Mouse (Mus musculus) small intestine, adult 2 months (tissue): Measurements from ENCODE around the gene Capzb. TPM values are rescaled to one million over a fixed set of nuclear protein-coding genes. Genes with fewer than 3 reads are reported as not detected.

ENCODE experiments used
- H3K27ac ChIP-seq: fragments of 200-500 bp; 2 replicates; pipeline ENCODE4 v1.5.1; 2012; ENCODE audit warnings: low read depth, low read length, control low read depth, inconsistent platforms; ENCODE audit not compliant: insufficient read depth
- H3K27me3 ChIP-seq: fragments of 200-500 bp; 2 replicates; pipeline ENCODE4 v1.6.1; 2012; ENCODE audit warnings: mild to moderate bottlenecking, moderate library complexity, low read length, inconsistent platforms; ENCODE audit not compliant: control insufficient read depth, insufficient read depth
- H3K36me3 ChIP-seq: fragments of 200-500 bp; 2 replicates; pipeline ENCODE4 v1.6.1; 2012; ENCODE audit warnings: mild to moderate bottlenecking, low read length, control low read depth, inconsistent platforms; ENCODE audit not compliant: control insufficient read depth, insufficient read depth
- H3K4me1 ChIP-seq: fragments of 200-500 bp; 2 replicates; pipeline ENCODE4 v1.6.1; 2012; ENCODE audit warnings: low read length, inconsistent platforms, mixed read lengths; ENCODE audit not compliant: control insufficient read depth, insufficient read depth, insufficient read length
- H3K4me3 ChIP-seq: fragments of 200-500 bp; 2 replicates; pipeline ENCODE4 v1.5.1; 2012; ENCODE audit warnings: low read depth, mild to moderate bottlenecking, control low read depth, inconsistent platforms, low read length, moderate library complexity
- CTCF ChIP-seq: fragments of 200-500 bp; IDR thresholded peaks from 2 replicates; pipeline ENCODE4 v1.5.1; 2012; ENCODE audit warnings: low read depth, mild to moderate bottlenecking, control low read depth, inconsistent platforms, low read length, moderate library complexity, mixed read lengths; ENCODE audit not compliant: insufficient replicate concordance, insufficient read length; ENCODE audit errors: extremely low read depth
- POLR2A ChIP-seq: fragments of 200-500 bp; IDR thresholded peaks from 2 replicates; pipeline ENCODE4 v1.6.1; 2012; ENCODE audit warnings: low read depth, mild to moderate bottlenecking, control low read depth, inconsistent platforms, low read length, moderate library complexity
- WGBS: fragments of 180-500 bp; shearing (Covaris S2); methylation state at CpG from one replicate; pipeline ENCODE4 v1.1.7; 2018; 5-methylcytosine and 5-hydroxymethylcytosine counted together
- polyA plus RNA-seq: library from polyadenylated mRNA; depleted of rRNA; stranded (reverse); fragments of >200 nt; gene quantifications from 2 replicates; pipeline ENCODE4 v1.2.3, GENCODE M21; 2012

The Capzb gene
- polyA plus RNA-seq, 1 experiment = 390 TPM

- TF ChIP-seq CTCF (no peak), POLR2A (no peak)
- no peaks in the 10 kb centered on the region for H3K4me1 ChIP-seq
- no peak overlapping the region for H3K4me3 ChIP-seq
- peaks cover 62% of the 10 kb centered on the region for H3K36me3 ChIP-seq
- no peak overlapping the region for H3K27ac ChIP-seq
- WGBS = 96% methylated on average over 3 of the region's 3 CpGs
- H3K27me3 ChIP-seq = no peaks in the 10 kb centered on the region
Measured at GRCm38 (mm10) chr4:139270168-139270567, 77.5 kb downstream of the Capzb start.

GRCm38 (mm10) chr4:139271562-139271961, 78.9 kb downstream of the Capzb start:
- H3K27ac ChIP-seq = no peak overlapping the region
- H3K27me3 ChIP-seq = no peaks in the 10 kb centered on the region
- no peak for TF ChIP-seq POLR2A
- TF ChIP-seq CTCF = no peak
- WGBS = 68% methylated on average over 9 of the region's 9 CpGs
- no peak overlapping the region for H3K4me3 ChIP-seq
- H3K36me3 ChIP-seq = peaks cover 65% of the 10 kb centered on the region
- H3K4me1 ChIP-seq = no peaks in the 10 kb centered on the region

DNA sequence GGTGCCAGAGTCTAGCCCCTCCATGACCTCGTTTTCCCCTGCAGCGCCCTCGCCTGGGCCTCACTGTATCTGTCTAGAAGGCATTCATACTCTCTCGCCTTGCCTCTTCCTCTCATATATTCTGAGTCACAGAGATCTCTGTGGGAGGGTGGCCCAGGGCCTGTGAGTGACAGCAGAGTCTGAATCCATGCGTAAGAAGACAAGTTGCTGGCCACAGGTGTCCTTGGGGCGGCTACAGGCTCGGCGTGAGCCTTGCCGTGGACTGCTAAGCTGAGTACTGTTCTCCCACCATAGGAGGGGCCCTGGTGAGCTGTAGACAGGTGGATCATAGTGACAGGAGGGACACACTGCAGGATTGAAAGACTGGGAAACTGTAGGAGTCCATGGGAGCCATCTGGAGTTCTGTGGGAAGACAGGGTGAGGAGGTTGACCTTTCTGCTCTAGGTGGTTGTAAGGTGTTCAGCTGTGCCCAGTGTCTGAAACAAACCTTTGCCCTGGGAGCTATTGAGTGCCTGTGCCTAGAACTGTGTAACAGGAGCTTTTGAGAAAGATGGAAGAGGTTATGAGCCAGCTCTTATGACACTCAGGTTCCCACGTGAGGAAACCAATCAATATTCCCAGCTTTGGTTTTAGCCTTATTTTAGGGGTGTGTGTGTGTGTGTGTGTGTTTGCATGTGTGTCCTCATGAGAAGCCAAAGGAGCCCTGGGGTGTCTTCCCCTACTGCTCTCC, 80.4 kb downstream of the Capzb start:
- no peak overlapping the region for H3K4me3 ChIP-seq
- peaks cover 56% of the 10 kb centered on the region for H3K36me3 ChIP-seq
- TF ChIP-seq POLR2A = no peak
- no peak for TF ChIP-seq CTCF
- H3K27ac ChIP-seq = no peak overlapping the region
- 86% methylated on average over 10 of the region's 10 CpGs for WGBS
- no peaks in the 10 kb centered on the region for H3K4me1 ChIP-seq
- H3K27me3 ChIP-seq = no peaks in the 10 kb centered on the region

DNA sequence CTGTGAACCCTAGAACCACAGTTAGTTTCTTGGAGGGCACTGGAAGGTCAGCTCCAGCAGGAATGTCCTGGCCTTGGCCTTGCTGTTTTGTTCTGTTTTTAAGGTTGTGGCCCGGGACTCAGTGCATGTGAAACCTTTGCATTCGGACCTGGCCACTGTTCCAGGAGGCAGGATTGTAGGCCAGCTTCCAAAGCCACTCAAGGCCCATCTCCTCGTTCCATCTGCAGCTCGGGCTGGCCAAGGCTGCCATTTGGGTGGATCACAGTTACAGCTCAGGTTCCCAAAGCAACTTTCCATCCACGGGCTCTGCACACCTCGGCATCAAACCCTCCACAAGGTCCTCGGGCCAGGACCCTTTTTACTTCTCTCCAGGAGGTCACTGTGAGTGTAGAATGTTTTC, 81.9 kb downstream of the Capzb start:
- Histone ChIP-seq H3K27me3 (no peaks in the 10 kb centered on the region), H3K27ac (no peak overlapping the region), H3K4me3 (no peak overlapping the region), H3K4me1 (no peaks in the 10 kb centered on the region), H3K36me3 (peaks cover 48% of the 10 kb centered on the region)
- 83% methylated on average over 7 of the region's 7 CpGs for WGBS
- no peak for TF ChIP-seq POLR2A
- no peak for TF ChIP-seq CTCF

- WGBS = 91% methylated on average over 7 of the region's 7 CpGs
- Histone ChIP-seq H3K27me3 (no peaks in the 10 kb centered on the region), H3K27ac (no peak overlapping the region)
Measured at GRCm38 (mm10) chr4:139276411-139276810, 83.7 kb downstream of the Capzb start.

DNA sequence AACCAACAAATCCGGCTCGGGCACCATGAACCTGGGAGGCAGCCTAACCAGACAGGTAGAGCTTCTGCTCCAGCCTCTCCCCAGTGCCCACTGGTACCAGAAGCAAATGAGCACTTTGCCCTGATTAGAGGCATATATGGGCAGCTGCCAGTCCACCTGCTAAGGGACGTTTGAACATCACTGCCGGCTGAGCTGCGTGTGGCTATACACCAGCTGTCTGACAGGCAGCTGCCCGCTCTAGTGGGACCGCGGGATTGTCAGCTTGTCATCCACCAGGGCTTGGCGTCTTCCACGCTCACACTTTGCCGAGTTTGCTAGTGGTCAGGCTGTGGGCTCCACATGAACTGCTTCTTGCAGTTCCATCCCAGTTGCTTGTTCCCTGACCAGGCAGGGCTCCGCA, 87.8 kb downstream of the Capzb start:
- peaks cover 63% of the 10 kb centered on the region for H3K36me3 ChIP-seq
- 90% methylated on average over 12 of the region's 12 CpGs for WGBS

More at GRCm38 (mm10) chr4:139276411-139276810, 83.7 kb downstream of the Capzb start:
- no peak for TF ChIP-seq CTCF
- no peak for TF ChIP-seq POLR2A
- no peak overlapping the region for H3K4me3 ChIP-seq
- H3K36me3 ChIP-seq = peaks cover 58% of the 10 kb centered on the region
- H3K4me1 ChIP-seq = no peaks in the 10 kb centered on the region

DNA sequence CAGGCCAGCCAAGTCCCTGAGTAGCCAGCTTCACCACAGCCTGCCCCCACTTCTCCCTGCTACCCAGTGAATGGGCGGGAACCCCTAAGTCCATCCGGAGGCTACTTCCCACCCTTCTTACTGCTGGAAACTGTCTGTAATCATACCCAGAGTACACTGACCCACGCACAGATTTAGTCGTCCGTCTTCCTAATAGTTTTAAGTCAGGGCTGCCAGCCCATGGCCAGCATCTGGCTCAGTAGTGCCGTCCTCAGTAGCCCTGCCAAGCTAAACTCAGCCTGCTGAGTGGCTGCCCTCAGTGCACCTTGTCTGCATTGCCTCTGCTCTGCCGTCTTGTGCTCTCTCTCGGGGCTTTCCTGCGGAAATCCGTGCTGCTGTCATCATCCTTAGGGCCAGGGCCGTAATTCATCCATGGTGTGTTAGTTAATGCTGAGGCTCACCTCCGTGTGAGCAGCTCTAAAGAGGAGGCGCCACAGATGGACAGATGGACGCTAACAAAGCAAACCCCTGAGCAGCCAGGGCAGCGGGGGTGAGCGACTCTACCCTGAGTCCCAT, 89.2 kb downstream of the Capzb start:
- no peak overlapping the region for H3K4me3 ChIP-seq
- H3K27me3 ChIP-seq = no peaks in the 10 kb centered on the region
- no peak overlapping the region for H3K27ac ChIP-seq
- peaks cover 66% of the 10 kb centered on the region for H3K36me3 ChIP-seq
- TF ChIP-seq CTCF (no peak), POLR2A (no peak)
- WGBS = 91% methylated on average over 16 of the region's 16 CpGs
- H3K4me1 ChIP-seq = no peaks in the 10 kb centered on the region

More for the DNA sequence above, 87.8 kb downstream of the Capzb start:
- Histone ChIP-seq H3K4me3 (no peak overlapping the region), H3K27ac (no peak overlapping the region), H3K4me1 (no peaks in the 10 kb centered on the region), H3K27me3 (no peaks in the 10 kb centered on the region)
- no peak for TF ChIP-seq CTCF
- TF ChIP-seq POLR2A = no peak

DNA sequence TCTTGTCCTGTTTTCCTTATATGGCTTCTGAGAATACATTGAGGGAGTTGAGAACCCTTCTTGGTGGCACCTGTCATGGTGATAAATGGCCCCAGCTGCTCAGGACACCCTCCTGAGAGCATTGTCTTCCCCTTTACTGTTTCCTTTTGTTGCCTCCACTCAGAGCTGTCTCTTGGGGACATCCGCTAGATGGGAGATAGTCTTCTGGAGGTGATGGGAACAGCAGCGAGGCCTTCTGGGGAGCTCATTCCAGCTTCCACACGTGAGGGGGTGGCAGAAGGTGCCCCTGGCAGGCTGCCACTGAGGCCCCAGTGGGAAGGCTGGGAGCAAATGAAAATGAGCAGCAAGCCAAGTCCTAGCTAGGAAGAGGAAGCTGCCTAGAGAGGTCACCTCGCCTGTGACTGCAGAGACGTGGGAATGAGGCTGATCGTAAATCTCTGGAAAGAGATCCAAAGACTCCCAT, 90.3 kb downstream of the Capzb start:
- Histone ChIP-seq H3K27me3 (no peaks in the 10 kb centered on the region), H3K4me3 (no peak overlapping the region), H3K27ac (no peak overlapping the region), H3K4me1 (no peaks in the 10 kb centered on the region), H3K36me3 (peaks cover 76% of the 10 kb centered on the region)
- 49% methylated on average over 6 of the region's 6 CpGs for WGBS
- no peak for TF ChIP-seq CTCF
- TF ChIP-seq POLR2A = no peak
